In genomic region chr11:120233441-120234135, GRCm38 (mm10) we compare ENCODE assay signal across 7 mouse cellular contexts. TPM values are rescaled to one million over a fixed set of nuclear protein-coding genes. Genes with fewer than 3 reads are reported as not detected.
DNase-seq lines count a peak whose midpoint lies in the region; ATAC-seq and TF ChIP-seq lines count a peak whose summit lies in the region.

No protein-coding gene starts in this region.

- H3K9me3 ChIP-seq in heart, embryonic 10.5 days: no peaks in the 10 kb centered on the region
- H3K9me3 ChIP-seq in midbrain, embryonic 14.5 days (ENCODE audit: control insufficient read depth, low read length): no peaks in the 10 kb centered on the region

- ATAC-seq in midbrain, embryonic 14.5 days (ENCODE audit: low FRiP score, low TSS enrichment): no peak

- under 1% methylated on average over 51 of the region's 51 CpGs for WGBS in heart, embryonic 10.5 days
- WGBS in midbrain, embryonic 14.5 days: under 1% methylated on average over 51 of the region's 51 CpGs

- peak overlapping the region; percentile 71 for H3K27ac ChIP-seq in testis, adult 2 months (ENCODE audit: control insufficient read depth, insufficient read depth, low read depth, low read length)
- peak overlapping the region; percentile 99 for H3K27ac ChIP-seq in heart, embryonic 10.5 days
- peak overlapping the region; percentile 100 for H3K27ac ChIP-seq in midbrain, embryonic 14.5 days (replicated peaks; ENCODE audit: low read depth, low read length)

- no peak for TF ChIP-seq CTCF in testis, adult 2 months (IDR thresholded peaks at IDR 0.05; ENCODE audit: control insufficient read depth, insufficient read depth, insufficient replicate concordance, low read depth, low read length)

- no peaks in the 10 kb centered on the region; the same call in 1 of the 2 replicates for H3K27me3 ChIP-seq in testis, adult 2 months (ENCODE audit: control insufficient read depth, insufficient read depth, low read length)
- H3K27me3 ChIP-seq in heart, embryonic 10.5 days (ENCODE audit: insufficient read depth, poor library complexity, severe bottlenecking): no peaks in the 10 kb centered on the region
- no peaks in the 10 kb centered on the region for H3K27me3 ChIP-seq in midbrain, embryonic 14.5 days (ENCODE audit: control insufficient read depth, insufficient read depth, low read length)

- peaks cover 43% of the 10 kb centered on the region for H3K4me1 ChIP-seq in testis, adult 2 months (ENCODE audit: control insufficient read depth, insufficient read depth, low read length)
- H3K4me1 ChIP-seq in heart, embryonic 10.5 days: peaks cover 41% of the 10 kb centered on the region
- H3K4me1 ChIP-seq in midbrain, embryonic 14.5 days (ENCODE audit: control insufficient read depth, insufficient read depth, low read length): peaks cover 23% of the 10 kb centered on the region

- no peak for DNase-seq in testis, postnatal 14 days (ENCODE audit: low spot score)
- DNase-seq in cerebellum, postnatal 10 days: peak; percentile 75 to 81
- no peak for DNase-seq in heart, embryonic 10.5 days (ENCODE audit: low spot score)
- DNase-seq in left cerebral cortex, postnatal 36 days (ENCODE audit: low spot score in 2 of 2): peak; percentile 65 to 68
- peak; percentile 82 for DNase-seq in midbrain, embryonic 14.5 days
- DNase-seq in thymus, postnatal 36 days: peak; percentile 27 to 32

- no peak for TF ChIP-seq POLR2A in testis, adult 2 months (IDR thresholded peaks at IDR 0.05; ENCODE audit: control insufficient read depth, low read depth, low read length)

- H3K9ac ChIP-seq in midbrain, embryonic 14.5 days (replicated peaks; ENCODE audit: low read length): peak overlapping the region; percentile 100

- H3K4me3 ChIP-seq in testis, adult 2 months (ENCODE audit: control insufficient read depth, low read depth, low read length): peak overlapping the region; percentile 60
- peak overlapping the region; percentile 89 for H3K4me3 ChIP-seq in heart, embryonic 10.5 days
- H3K4me3 ChIP-seq in midbrain, embryonic 14.5 days (replicated peaks; ENCODE audit: low read depth, low read length): peak overlapping the region; percentile 94

- no peaks in the 10 kb centered on the region for H3K36me3 ChIP-seq in testis, adult 2 months (ENCODE audit: control insufficient read depth, insufficient read depth, low read length)
- H3K36me3 ChIP-seq in heart, embryonic 10.5 days: peaks cover 9% of the 10 kb centered on the region; the same call in 1 of the 2 replicates
- H3K36me3 ChIP-seq in midbrain, embryonic 14.5 days (ENCODE audit: control insufficient read depth, insufficient read depth, low read length): peaks cover 11% of the 10 kb centered on the region

- intact Hi-C loops in left cerebral cortex, postnatal 36 days (cut with DNase I): loop anchor here (1.0 to 5.0 kb wide), 2 partner anchors 45 to 114 kb away; partner anchors contain the start of gene Actg1

- peak overlapping the region; percentile 100 for H3K4me2 ChIP-seq in midbrain, embryonic 14.5 days (ENCODE audit: low read length)

RNA-seq across cellular contexts. Expression of gene Bahcc1, which starts 0.8 kb away (rescaled TPM):
- polyA plus RNA-seq in testis, adult 2 months (2012; rRNA removed): 2.3 and 2.9 TPM in 2 replicates
- polyA plus RNA-seq in heart, embryonic 10.5 days (2016; fragmentation: Nextera tagmentation; extraction: Ambion mirVana): 7.7 and 12.9 TPM in 2 replicates
- total RNA-seq in left cerebral cortex, postnatal 36 days (2021): 10 to 100 TPM; 15.3 to 20.9 TPM
- polyA plus RNA-seq in midbrain, embryonic 14.5 days (2014; fragmentation: Nextera tagmentation; extraction: Ambion mirVana): 20.0 and 25.9 TPM in 2 replicates

Comparison
In these comparisons a context has a peak if more than half of its experiments do, and no peak if none do; other contexts are left out.
1. DNase-seq: peak in cerebellum, postnatal 10 days (2 of 2), left cerebral cortex, postnatal 36 days (2 of 2), midbrain, embryonic 14.5 days (single experiment) and thymus, postnatal 36 days (2 of 2); none in testis, postnatal 14 days (single experiment) and heart, embryonic 10.5 days (single experiment).
2. Peak in every context shown above with its lines, with median percentiles within 50 percentile points of each other: H3K27ac ChIP-seq and H3K4me3 ChIP-seq.